ENCODE assay signal across 7 mouse cellular contexts in the genomic region with DNA sequence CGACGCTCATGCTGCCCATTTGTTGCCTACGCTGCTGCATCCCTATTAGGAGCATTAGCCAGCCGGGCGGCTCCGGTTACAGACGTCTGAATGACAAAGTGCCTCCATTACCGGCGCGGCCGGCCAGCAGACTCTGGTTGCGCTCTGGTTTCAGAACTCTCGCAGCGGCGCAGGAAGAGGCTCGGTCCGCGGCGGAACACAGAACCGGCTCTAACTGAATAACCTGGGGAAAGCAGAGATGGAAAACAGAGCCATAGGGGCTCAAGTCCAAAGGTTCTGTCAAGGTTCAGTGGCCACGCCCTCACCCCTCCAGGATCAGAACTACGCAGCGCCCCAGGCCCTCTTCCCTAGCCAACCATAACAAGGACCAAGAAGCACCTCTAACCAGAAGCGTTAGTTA. TPM values are rescaled to one million over a fixed set of nuclear protein-coding genes. Genes with fewer than 3 reads are reported as not detected.
DNase-seq lines count a peak whose midpoint lies in the region; ATAC-seq and TF ChIP-seq lines count a peak whose summit lies in the region.

No protein-coding gene starts in this region.

- H3K4me3 ChIP-seq in hindbrain, embryonic 15.5 days = peak overlapping the region; percentile 53
- H3K4me3 ChIP-seq in liver, embryonic 12.5 days = peak overlapping the region; percentile 33; the same call in 1 of the 2 replicates
- H3K4me3 ChIP-seq in stomach, embryonic 14.5 days (ENCODE audit: low read depth, low read length) = peak overlapping the region; percentile 33
- no peak overlapping the region for H3K4me3 ChIP-seq in cerebellum, adult 2 months (replicated peaks; ENCODE audit: insufficient read depth, low read depth, low read length)

- peaks cover 37% of the 10 kb centered on the region for H3K4me1 ChIP-seq in hindbrain, embryonic 15.5 days (replicated peaks)
- H3K4me1 ChIP-seq in liver, embryonic 12.5 days = peaks cover 2% of the 10 kb centered on the region
- peaks cover 28% of the 10 kb centered on the region for H3K4me1 ChIP-seq in stomach, embryonic 14.5 days (ENCODE audit: control insufficient read depth, insufficient read depth, low read length)
- H3K4me1 ChIP-seq in cerebellum, adult 2 months (ENCODE audit: control insufficient read depth, insufficient read depth, low read length) = peaks cover 4% of the 10 kb centered on the region

- H3K36me3 ChIP-seq in hindbrain, embryonic 15.5 days = no peaks in the 10 kb centered on the region
- H3K36me3 ChIP-seq in liver, embryonic 12.5 days = no peaks in the 10 kb centered on the region
- no peaks in the 10 kb centered on the region for H3K36me3 ChIP-seq in stomach, embryonic 14.5 days (ENCODE audit: control insufficient read depth, insufficient read depth, low read length)

- peaks cover 37% of the 10 kb centered on the region for H3K27me3 ChIP-seq in hindbrain, embryonic 15.5 days
- peaks cover 99% of the 10 kb centered on the region for H3K27me3 ChIP-seq in liver, embryonic 12.5 days (replicated peaks)
- peaks cover 38% of the 10 kb centered on the region for H3K27me3 ChIP-seq in stomach, embryonic 14.5 days (ENCODE audit: control insufficient read depth, insufficient read depth, low read length)
- H3K27me3 ChIP-seq in cerebellum, adult 2 months (ENCODE audit: control insufficient read depth, insufficient read depth, low read length) = peaks cover 2% of the 10 kb centered on the region; the same call in 1 of the 2 replicates

- DNase-seq in WW6 (ENCODE audit: low read depth, low spot score) = peak; percentile 61
- peak; percentile 73 for DNase-seq in embryo, embryonic 9.5 days (ENCODE audit: extremely low spot score)
- no peak for DNase-seq in cerebellum, adult 2 months
- DNase-seq in urinary bladder, adult 2 months (ENCODE audit: low spot score) = no peak

- H3K9ac ChIP-seq in hindbrain, embryonic 15.5 days = no peak overlapping the region
- no peak overlapping the region for H3K9ac ChIP-seq in liver, embryonic 12.5 days
- H3K9ac ChIP-seq in stomach, embryonic 14.5 days (replicated peaks; ENCODE audit: low read depth, low read length) = 0 out of 2 replicates have a peak overlapping the region, but pooled peaks have one; percentile 18

- no peak for TF ChIP-seq POLR2A in cerebellum, adult 2 months (IDR thresholded peaks at IDR 0.05; ENCODE audit: borderline replicate concordance, insufficient read depth, low read length)

- no peaks in the 10 kb centered on the region for H3K9me3 ChIP-seq in hindbrain, embryonic 15.5 days
- no peaks in the 10 kb centered on the region for H3K9me3 ChIP-seq in liver, embryonic 12.5 days (replicated peaks)
- H3K9me3 ChIP-seq in stomach, embryonic 14.5 days (ENCODE audit: control insufficient read depth, low read depth, low read length) = no peaks in the 10 kb centered on the region

- no peak for TF ChIP-seq CTCF in cerebellum, adult 2 months (IDR thresholded peaks at IDR 0.05; ENCODE audit: borderline replicate concordance, insufficient read depth, low read depth, low read length)

- under 1% methylated on average over 24 of the region's 24 CpGs for WGBS in hindbrain, embryonic 15.5 days
- 2% methylated on average over 24 of the region's 24 CpGs for WGBS in liver, embryonic 12.5 days (ENCODE audit: insufficient replicate concordance)
- 1% methylated on average over 24 of the region's 24 CpGs for WGBS in stomach, embryonic 14.5 days
- WGBS in cerebellum, adult 2 months = 9% methylated on average over 24 of the region's 24 CpGs

- no peak for ATAC-seq in hindbrain, embryonic 15.5 days (ENCODE audit: low FRiP score, low read depth)
- no peak for ATAC-seq in liver, embryonic 12.5 days
- ATAC-seq in stomach, embryonic 14.5 days (ENCODE audit: insufficient number of reproducible peaks, insufficient read depth, low FRiP score, low read depth) = no peak

- H3K4me2 ChIP-seq in hindbrain, embryonic 15.5 days = peak overlapping the region; percentile 92
- H3K4me2 ChIP-seq in liver, embryonic 12.5 days = peak overlapping the region; percentile 51
- H3K4me2 ChIP-seq in stomach, embryonic 14.5 days (replicated peaks; ENCODE audit: low read depth, low read length) = peak overlapping the region; percentile 73

- H3K27ac ChIP-seq in hindbrain, embryonic 15.5 days (replicated peaks) = no peak overlapping the region
- H3K27ac ChIP-seq in liver, embryonic 12.5 days = no peak overlapping the region
- H3K27ac ChIP-seq in stomach, embryonic 14.5 days (ENCODE audit: low read length) = no peak overlapping the region
- no peak overlapping the region for H3K27ac ChIP-seq in cerebellum, adult 2 months (ENCODE audit: insufficient read depth, low read length)

RNA-seq across cellular contexts. Expression of a gene that starts 2.3 kb away (rescaled TPM):
- 42.8 and 44.9 TPM in 2 replicates for polyA plus RNA-seq in hindbrain, embryonic 15.5 days (2015; fragmentation: Nextera tagmentation; extraction: Ambion mirVana)
- 4.8 and 5.9 TPM in 2 replicates for polyA plus RNA-seq in liver, embryonic 12.5 days (2016; fragmentation: Nextera tagmentation; extraction: Ambion mirVana)
- 8.5 and 9.3 TPM in 2 replicates for polyA plus RNA-seq in stomach, embryonic 14.5 days (2014; fragmentation: Nextera tagmentation; extraction: Ambion mirVana)
- polyA plus RNA-seq in cerebellum, adult 2 months (2012; rRNA removed) = 4.5 and 6.4 TPM in 2 replicates
- 4.1 and 4.2 TPM in 2 replicates for polyA plus RNA-seq in urinary bladder, adult 2 months (2012; rRNA removed)

Comparison
In these comparisons a context has a peak if more than half of its experiments do, and no peak if none do; other contexts are left out.
1. DNase-seq: peak in WW6 (single experiment) and embryo, embryonic 9.5 days (single experiment); none in cerebellum, adult 2 months (0 of 2) and urinary bladder, adult 2 months (single experiment).
2. Peak in every context shown above with its lines, with median percentiles within 50 percentile points of each other: H3K4me2 ChIP-seq.